Mouse (Mus musculus) stomach, embryonic 14.5 days (tissue): ENCODE results near the gene Agbl2. TPM values are rescaled to one million over a fixed set of nuclear protein-coding genes. Genes with fewer than 3 reads are reported as not detected.

Experiments used
- ATAC-seq: fragments of 200-750 bp; cut with Nextera tagmentation; 2 replicates; pipeline ENCODE4 v1.8.0; 2017; ENCODE audit warnings: low read depth, moderate TSS enrichment; ENCODE audit not compliant: insufficient number of reproducible peaks, insufficient read depth, low FRiP score
- H3K27ac ChIP-seq: fragments of 300-500 bp; sonication (generic); 2 replicates; pipeline ENCODE4 v1.5.1; 2014; ENCODE audit warnings: mild to moderate bottlenecking, low read length, moderate library complexity, mixed read lengths
- H3K27me3 ChIP-seq: fragments of 300-500 bp; sonication (generic); 2 replicates; pipeline ENCODE4 v1.6.1; 2014; ENCODE audit warnings: low read length, control low read depth, mixed read lengths; ENCODE audit not compliant: control insufficient read depth, insufficient read depth
- H3K36me3 ChIP-seq: fragments of 300-500 bp; sonication (generic); 2 replicates; pipeline ENCODE4 v1.6.1; 2014; ENCODE audit warnings: mild to moderate bottlenecking, control low read depth, low read length, moderate library complexity, mixed read lengths; ENCODE audit not compliant: control insufficient read depth, insufficient read depth
- H3K4me1 ChIP-seq: fragments of 300-500 bp; sonication (generic); 2 replicates; pipeline ENCODE4 v1.6.1; 2014; ENCODE audit warnings: low read length, control low read depth, mixed read lengths; ENCODE audit not compliant: control insufficient read depth, insufficient read depth
- H3K4me2 ChIP-seq: fragments of 300-500 bp; sonication (generic); replicated peaks from 2 replicates; pipeline ENCODE4 v1.6.1; 2014; ENCODE audit warnings: low read depth, low read length, control low read depth
- H3K4me3 ChIP-seq: fragments of 300-500 bp; sonication (generic); 2 replicates; pipeline ENCODE4 v1.5.1; 2014; ENCODE audit warnings: low read depth, low read length, control low read depth
- H3K9ac ChIP-seq: fragments of 300-500 bp; sonication (generic); replicated peaks from 2 replicates; pipeline ENCODE4 v1.6.1; 2014; ENCODE audit warnings: low read depth, mild to moderate bottlenecking, control low read depth, low read length, moderate library complexity, mixed read lengths
- H3K9me3 ChIP-seq: fragments of 300-500 bp; sonication (generic); 2 replicates; pipeline ENCODE4 v1.6.1; 2016; ENCODE audit warnings: low read depth, low read length, control low read depth; ENCODE audit not compliant: control insufficient read depth
- WGBS: fragments of 180-500 bp; shearing (Covaris S2); extraction: QIAGEN DNeasy Blood & Tissue Kit; methylation state at CpG from one replicate; pipeline ENCODE4 v1.1.7; 2014; 5-methylcytosine and 5-hydroxymethylcytosine counted together
- polyA plus RNA-seq: library from polyadenylated mRNA; unstranded; fragments of >200 nt; fragmentation: Nextera tagmentation; extraction: Ambion mirVana; gene quantifications from 2 replicates; pipeline ENCODE4 v1.2.1, GENCODE M21; 2014

The Agbl2 gene
- polyA plus RNA-seq, 1 experiment from 2014 or later: 0.68 TPM

DNA sequence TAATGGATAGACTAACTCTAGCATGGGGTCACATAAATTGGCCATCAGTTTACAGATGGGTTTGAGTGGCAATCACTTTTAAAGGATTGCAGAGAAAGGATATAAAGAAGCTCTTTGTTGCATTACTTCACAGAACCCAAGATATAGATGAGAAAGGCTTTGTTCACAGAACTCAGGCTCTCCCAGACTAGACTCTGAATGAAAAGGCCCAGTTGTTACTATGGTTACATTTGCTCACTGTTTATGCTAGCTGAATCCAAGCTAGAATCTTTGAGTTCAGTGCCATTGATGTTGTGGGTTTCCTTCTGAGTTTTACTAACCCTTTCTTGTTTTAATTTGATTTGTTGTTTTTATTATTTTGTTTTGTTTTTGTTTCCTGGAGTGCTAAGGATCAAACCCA is 81.7 kb downstream of the Agbl2 start:
- no peak overlapping the region for H3K27ac ChIP-seq
- H3K9me3 ChIP-seq: no peaks in the 10 kb centered on the region
- no peaks in the 10 kb centered on the region for H3K4me1 ChIP-seq
- H3K4me2 ChIP-seq: no peak overlapping the region
- no peaks in the 10 kb centered on the region for H3K27me3 ChIP-seq
- H3K36me3 ChIP-seq: peaks cover 55% of the 10 kb centered on the region
- H3K9ac ChIP-seq: no peak overlapping the region
- H3K4me3 ChIP-seq: no peak overlapping the region
- ATAC-seq: no peak

GRCm38 (mm10) chr2:90866524-90866923 is 84.0 kb downstream of the Agbl2 start:
- no peaks in the 10 kb centered on the region for H3K27me3 ChIP-seq
- H3K9me3 ChIP-seq: no peaks in the 10 kb centered on the region
- peaks cover 14% of the 10 kb centered on the region for H3K4me1 ChIP-seq
- H3K9ac ChIP-seq: no peak overlapping the region
- peak; percentile 83; the same call in 1 of the 2 replicates for ATAC-seq
- no peak overlapping the region for H3K27ac ChIP-seq
- no peak overlapping the region for H3K4me3 ChIP-seq
- peaks cover 38% of the 10 kb centered on the region for H3K36me3 ChIP-seq
- H3K4me2 ChIP-seq: no peak overlapping the region
- 21% methylated on average over 3 of the region's 3 CpGs for WGBS

- WGBS: 3% methylated on average over 4 of the region's 4 CpGs
- Histone ChIP-seq H3K27ac (no peak overlapping the region), H3K9ac (no peak overlapping the region), H3K36me3 (peaks cover 24% of the 10 kb centered on the region), H3K4me2 (no peak overlapping the region), H3K9me3 (no peaks in the 10 kb centered on the region), H3K4me1 (peaks cover 14% of the 10 kb centered on the region), H3K27me3 (no peaks in the 10 kb centered on the region), H3K4me3 (no peak overlapping the region)
- ATAC-seq: peak; percentile 67; the same call in 1 of the 2 replicates
Observed at GRCm38 (mm10) chr2:90870136-90870601, 87.6 kb downstream of the Agbl2 start.

- H3K27me3 ChIP-seq: no peaks in the 10 kb centered on the region
- H3K4me1 ChIP-seq: peaks cover 14% of the 10 kb centered on the region
- no peak overlapping the region; the same call in 1 of the 2 replicates for H3K27ac ChIP-seq
- H3K9ac ChIP-seq: no peak overlapping the region
- no peak overlapping the region for H3K4me2 ChIP-seq
- ATAC-seq: no peak
- 68% methylated on average over 8 of the region's 8 CpGs for WGBS
- peaks cover 13% of the 10 kb centered on the region; the same call in 1 of the 2 replicates for H3K36me3 ChIP-seq
- H3K4me3 ChIP-seq: no peak overlapping the region
- H3K9me3 ChIP-seq: no peaks in the 10 kb centered on the region
Observed at GRCm38 (mm10) chr2:90871180-90871961, 88.8 kb downstream of the Agbl2 start.

- Histone ChIP-seq H3K27ac (no peak overlapping the region), H3K9me3 (no peaks in the 10 kb centered on the region), H3K4me1 (peaks cover 14% of the 10 kb centered on the region), H3K9ac (no peak overlapping the region), H3K4me3 (no peak overlapping the region), H3K4me2 (no peak overlapping the region), H3K27me3 (no peaks in the 10 kb centered on the region), H3K36me3 (no peaks in the 10 kb centered on the region)
- ATAC-seq: no peak
- 78% methylated on average over 1 of the region's 1 CpGs for WGBS
Observed at GRCm38 (mm10) chr2:90874025-90874424, 91.5 kb downstream of the Agbl2 start.

GRCm38 (mm10) chr2:90875239-90875638 is 92.7 kb downstream of the Agbl2 start:
- H3K9me3 ChIP-seq: no peaks in the 10 kb centered on the region
- peaks cover 9% of the 10 kb centered on the region for H3K4me1 ChIP-seq
- H3K27me3 ChIP-seq: no peaks in the 10 kb centered on the region
- no peak for ATAC-seq
- no peak overlapping the region for H3K4me2 ChIP-seq
- no peaks in the 10 kb centered on the region for H3K36me3 ChIP-seq
- no peak overlapping the region for H3K4me3 ChIP-seq
- H3K27ac ChIP-seq: no peak overlapping the region
- 73% methylated on average over 2 of the region's 2 CpGs for WGBS
- H3K9ac ChIP-seq: no peak overlapping the region

GRCm38 (mm10) chr2:90877584-90878259 is 95.2 kb downstream of the Agbl2 start:
- Histone ChIP-seq H3K4me3 (no peak overlapping the region), H3K27ac (no peak overlapping the region), H3K36me3 (no peaks in the 10 kb centered on the region), H3K4me1 (no peaks in the 10 kb centered on the region), H3K4me2 (no peak overlapping the region), H3K9me3 (no peaks in the 10 kb centered on the region), H3K27me3 (no peaks in the 10 kb centered on the region), H3K9ac (no peak overlapping the region)
- ATAC-seq: peak; percentile 33; the same call in 1 of the 2 replicates
- 61% methylated on average over 5 of the region's 5 CpGs for WGBS

GRCm38 (mm10) chr2:90879419-90879818 is 96.9 kb downstream of the Agbl2 start:
- H3K4me3 ChIP-seq: no peak overlapping the region
- no peak for ATAC-seq
- H3K4me1 ChIP-seq: no peaks in the 10 kb centered on the region
- no peak overlapping the region for H3K4me2 ChIP-seq
- no peaks in the 10 kb centered on the region for H3K36me3 ChIP-seq
- no peaks in the 10 kb centered on the region for H3K9me3 ChIP-seq
- no peak overlapping the region for H3K9ac ChIP-seq
- no peak overlapping the region for H3K27ac ChIP-seq
- no peaks in the 10 kb centered on the region for H3K27me3 ChIP-seq
